Mouse (Mus musculus) heart, embryonic 13.5 days (tissue): ENCODE data around the gene Iqsec1. TPM values are rescaled to one million over a fixed set of nuclear protein-coding genes. Genes with fewer than 3 reads are reported as not detected.
A peak's percentile ranks its signal among the peaks of the same experiment; 100 is the strongest.

ENCODE experiments used
- ATAC-seq: fragments of 200-750 bp; cut with Nextera tagmentation; 2 replicates; pipeline ENCODE4 v1.8.0; 2017; ENCODE audit warnings: moderate TSS enrichment; ENCODE audit not compliant: insufficient number of reproducible peaks, low FRiP score, low TSS enrichment; ENCODE audit errors: extremely low read depth
- H3K27ac ChIP-seq: fragments of 300-500 bp; sonication (generic); replicated peaks from 2 replicates; pipeline ENCODE4 v1.5.1; 2015; ENCODE audit warnings: moderate library complexity, mild to moderate bottlenecking, inconsistent platforms
- H3K27me3 ChIP-seq: fragments of 300-500 bp; sonication (generic); replicated peaks from 2 replicates; pipeline ENCODE4 v1.6.1; 2015; ENCODE audit warnings: mild to moderate bottlenecking, inconsistent platforms
- H3K36me3 ChIP-seq: fragments of 300-500 bp; sonication (generic); 2 replicates; pipeline ENCODE4 v1.6.1; 2015; ENCODE audit warnings: mild to moderate bottlenecking, inconsistent platforms
- H3K4me1 ChIP-seq: fragments of 300-500 bp; sonication (generic); 2 replicates; pipeline ENCODE4 v1.6.1; 2015; ENCODE audit warnings: inconsistent platforms
- H3K4me2 ChIP-seq: fragments of 300-500 bp; sonication (generic); 2 replicates; pipeline ENCODE4 v1.6.1; 2015; ENCODE audit warnings: inconsistent platforms, mild to moderate bottlenecking, moderate library complexity
- H3K4me3 ChIP-seq: fragments of 300-500 bp; sonication (generic); 2 replicates; pipeline ENCODE4 v1.5.1; 2015; ENCODE audit warnings: moderate library complexity, mild to moderate bottlenecking, inconsistent platforms
- H3K9ac ChIP-seq: fragments of 300-500 bp; sonication (generic); 2 replicates; pipeline ENCODE4 v1.6.1; 2015; ENCODE audit warnings: inconsistent platforms, mild to moderate bottlenecking, moderate library complexity
- H3K9me3 ChIP-seq: fragments of 300-500 bp; sonication (generic); 2 replicates; pipeline ENCODE4 v1.6.1; 2016; ENCODE audit warnings: inconsistent platforms
- WGBS: fragments of 180-500 bp; shearing (Covaris S2); methylation state at CpG from one replicate; pipeline ENCODE4 v1.1.7; 2015; ENCODE audit warnings: mixed read lengths; 5-methylcytosine and 5-hydroxymethylcytosine counted together
- microRNA-seq: library from miRNA; unstranded; fragments of <30 nt; microRNA quantifications from one replicate; pipeline ENCODE4, GENCODE M21; 2016
- polyA plus RNA-seq: library from polyadenylated mRNA; unstranded; fragments of >200 nt; fragmentation: Nextera tagmentation; extraction: Ambion mirVana; gene quantifications from 2 replicates; pipeline ENCODE4 v1.2.1, GENCODE M21; 2015

Gene Iqsec1
- polyA plus RNA-seq, 1 experiment from 2014 or later = 13.5 TPM

DNA sequence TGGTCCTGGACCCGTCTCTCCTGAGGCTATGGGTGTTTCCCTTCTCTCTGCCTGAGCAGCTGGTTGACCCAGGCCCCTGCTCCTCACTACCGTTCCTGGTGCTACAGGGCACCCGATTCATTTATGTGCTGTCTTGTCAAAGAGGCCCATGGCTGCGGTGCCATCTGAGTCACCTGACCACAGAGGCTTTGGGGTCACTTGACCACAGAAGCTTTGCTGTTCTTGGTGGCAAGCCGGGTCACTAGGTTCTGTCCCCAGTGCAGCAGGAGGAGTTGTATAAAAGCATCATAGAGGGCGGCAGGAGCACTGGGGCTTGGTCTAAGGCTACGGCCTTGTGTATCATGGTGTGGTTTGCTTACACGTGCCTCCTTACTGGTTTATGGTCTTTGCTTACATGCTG is 375.2 kb downstream of the Iqsec1 start:
- H3K27ac ChIP-seq = no peak overlapping the region; the same call in 1 of the 2 replicates
- 83% methylated on average over 8 of the region's 8 CpGs for WGBS
- H3K9me3 ChIP-seq = no peaks in the 10 kb centered on the region
- ATAC-seq = no peak
- H3K4me2 ChIP-seq = no peak overlapping the region
- no peak overlapping the region for H3K9ac ChIP-seq
- no peaks in the 10 kb centered on the region; the same call in 1 of the 2 replicates for H3K27me3 ChIP-seq
- peaks cover 60% of the 10 kb centered on the region for H3K4me1 ChIP-seq
- H3K4me3 ChIP-seq = no peak overlapping the region
- H3K36me3 ChIP-seq = 0 out of 2 replicates have a peak, but pooled peaks cover 3% of the 10 kb centered on the region

DNA sequence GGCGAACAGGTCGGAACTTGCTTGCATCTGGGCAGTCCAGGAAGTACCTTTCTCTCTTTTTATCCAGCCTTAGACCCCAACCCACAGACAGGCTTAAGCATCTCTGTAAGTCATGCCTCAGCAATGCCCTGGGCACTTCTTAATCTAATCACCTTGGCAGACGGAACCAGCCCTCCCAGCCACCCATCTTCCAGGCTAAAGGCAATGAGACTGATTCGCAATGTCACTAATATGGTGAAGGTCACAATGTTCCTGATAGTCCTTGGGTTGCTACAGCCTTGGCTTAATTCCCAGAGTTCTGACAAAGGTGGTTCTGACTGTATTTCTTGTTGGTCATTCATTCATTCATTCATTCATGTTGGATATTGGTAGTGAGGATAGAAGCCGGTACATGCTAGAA is 378.2 kb downstream of the Iqsec1 start:
- Histone ChIP-seq H3K27me3 (no peaks in the 10 kb centered on the region; the same call in 1 of the 2 replicates), H3K9ac (no peak overlapping the region), H3K4me2 (no peak overlapping the region), H3K4me1 (peaks cover 49% of the 10 kb centered on the region), H3K4me3 (no peak overlapping the region), H3K27ac (no peak overlapping the region), H3K9me3 (no peaks in the 10 kb centered on the region), H3K36me3 (0 out of 2 replicates have a peak, but pooled peaks cover 3% of the 10 kb centered on the region)
- WGBS = 83% methylated on average over 5 of the region's 5 CpGs
- ATAC-seq = no peak

DNA sequence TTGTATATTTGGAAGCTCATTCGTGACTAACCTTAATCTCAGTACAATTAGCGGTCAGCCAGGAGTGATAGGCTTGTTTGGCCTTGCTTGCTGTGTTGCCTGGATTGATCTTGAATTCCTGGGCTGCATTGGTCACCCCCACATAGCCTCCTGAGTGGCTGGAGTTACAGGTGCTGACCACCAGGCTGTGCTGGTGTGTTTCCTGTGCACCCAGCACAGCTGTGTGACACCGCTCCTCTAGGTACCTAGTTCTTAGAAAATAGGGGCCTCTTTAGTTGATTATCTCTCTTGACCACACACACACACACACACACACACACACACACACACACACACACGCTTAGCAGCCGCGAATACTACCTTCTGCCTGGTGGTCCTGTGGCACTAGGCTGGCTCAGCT is 380.3 kb downstream of the Iqsec1 start:
- ATAC-seq = no peak
- no peak overlapping the region for H3K4me3 ChIP-seq
- no peak overlapping the region for H3K9ac ChIP-seq
- WGBS = 51% methylated on average over 6 of the region's 6 CpGs
- H3K27ac ChIP-seq = no peak overlapping the region
- H3K4me2 ChIP-seq = no peak overlapping the region
- H3K4me1 ChIP-seq = peaks cover 42% of the 10 kb centered on the region
- no peaks in the 10 kb centered on the region; the same call in 1 of the 2 replicates for H3K27me3 ChIP-seq
- H3K9me3 ChIP-seq = no peaks in the 10 kb centered on the region
- 0 out of 2 replicates have a peak, but pooled peaks cover 3% of the 10 kb centered on the region for H3K36me3 ChIP-seq

DNA sequence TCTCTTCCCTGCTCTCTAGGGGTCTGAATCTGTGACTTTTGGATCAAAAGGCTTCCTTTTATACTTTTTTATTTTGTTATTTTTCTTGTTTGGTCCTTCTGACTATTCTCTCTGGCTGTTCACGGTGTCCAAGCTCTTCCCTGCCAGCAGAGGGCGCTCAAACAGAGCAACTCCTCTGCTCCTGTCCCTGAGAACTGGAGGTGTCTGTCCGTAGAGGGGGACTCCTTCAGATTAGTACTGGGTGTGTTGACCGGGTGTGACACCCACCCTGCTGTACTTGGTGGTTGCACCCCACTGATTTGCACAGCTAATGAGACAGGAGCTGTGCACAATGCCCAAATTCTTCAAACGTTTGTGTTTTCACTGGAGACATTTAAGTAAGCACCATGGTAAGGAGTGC is 381.3 kb downstream of the Iqsec1 start:
- H3K4me1 ChIP-seq = peaks cover 44% of the 10 kb centered on the region
- WGBS = 13% methylated on average over 5 of the region's 5 CpGs
- ATAC-seq = no peak
- no peaks in the 10 kb centered on the region; the same call in none of the 2 replicates for H3K27me3 ChIP-seq
- H3K4me2 ChIP-seq = no peak overlapping the region
- no peak overlapping the region for H3K4me3 ChIP-seq
- H3K36me3 ChIP-seq = no peaks in the 10 kb centered on the region
- H3K9me3 ChIP-seq = no peaks in the 10 kb centered on the region
- H3K27ac ChIP-seq = no peak overlapping the region
- no peak overlapping the region for H3K9ac ChIP-seq

DNA sequence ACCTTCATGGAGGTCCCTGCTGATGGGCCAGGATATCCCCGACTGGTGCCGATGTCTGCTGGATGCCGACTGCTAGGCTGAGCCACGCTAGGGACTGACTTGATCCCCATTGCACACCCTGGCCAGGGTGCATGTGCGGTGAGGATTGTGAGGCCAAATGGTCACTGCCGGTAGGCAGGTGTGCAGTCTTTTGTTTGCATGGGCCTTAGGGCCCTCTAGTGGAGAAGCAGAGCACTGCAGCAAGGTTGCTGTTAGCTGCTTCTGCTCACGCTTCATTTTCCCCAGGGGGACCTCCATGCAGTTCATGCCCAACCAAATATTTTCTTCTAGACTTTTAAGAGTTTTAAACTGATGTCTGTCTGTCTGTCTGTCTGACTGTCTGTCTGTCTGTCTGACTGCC is 381.9 kb downstream of the Iqsec1 start:
- ATAC-seq = no peak
- Histone ChIP-seq H3K4me1 (peaks cover 51% of the 10 kb centered on the region), H3K9me3 (no peaks in the 10 kb centered on the region), H3K9ac (peak overlapping the region; percentile 55; the same call in 1 of the 2 replicates), H3K27ac (no peak overlapping the region), H3K4me3 (no peak overlapping the region), H3K4me2 (peak overlapping the region; percentile 26), H3K36me3 (no peaks in the 10 kb centered on the region), H3K27me3 (no peaks in the 10 kb centered on the region; the same call in none of the 2 replicates)
- 22% methylated on average over 7 of the region's 7 CpGs for WGBS

Small RNAs within 50 kb of the gene (microRNA-seq; reads per million reads assigned to microRNA genes)
- gene Gm24816 = not detected

Other genes with a start within 250 kb of the Iqsec1 start
- gene Nup210, start 128.1 kb upstream of the Iqsec1 start, polyA plus RNA-seq = 7.6 and 8.9 TPM in 2 replicates
- 8.2 and 9.6 TPM in 2 replicates for gene Hdac11, start 168.0 kb upstream of the Iqsec1 start, polyA plus RNA-seq
- 173 and 181 TPM in 2 replicates for gene Fbln2, start 223.8 kb upstream of the Iqsec1 start, polyA plus RNA-seq